Mouse (Mus musculus): ENCODE measurements around the gene Plekha1.

Plekha1 gene

GRCm38 (mm10) chr7:130959868-130960267, 94.3 kb downstream of the Plekha1 start:
- DNase-seq: peak; percentile 86

DNA sequence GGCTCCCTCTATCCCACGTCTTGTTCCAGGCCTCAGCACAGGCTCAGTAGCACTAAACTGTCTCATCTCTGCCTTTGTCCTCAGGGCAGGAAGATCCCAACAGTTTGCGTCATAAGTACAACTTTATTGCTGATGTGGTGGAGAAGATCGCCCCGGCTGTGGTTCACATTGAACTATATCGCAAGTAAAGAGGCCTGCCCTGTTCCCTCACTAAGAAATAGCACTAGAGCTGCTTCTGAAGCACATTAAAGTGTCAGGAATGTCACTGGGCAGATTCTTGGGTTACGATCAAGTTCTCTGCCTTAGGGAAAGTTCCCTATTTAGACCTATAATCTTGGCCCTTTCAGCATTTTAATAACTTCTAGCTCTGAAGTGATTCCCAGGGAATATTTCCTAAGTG, 95.9 kb downstream of the Plekha1 start:
- DNase-seq: no peak

Data from kidney, postnatal 14 days (tissue).